Mouse (Mus musculus) heart, postnatal 4 days (tissue): ENCODE data around the gene Gstp1. TPM values are rescaled to one million over a fixed set of nuclear protein-coding genes. Genes with fewer than 3 reads are reported as not detected.
"Not testable (repeated sequence)": the region's sequence is repeated elsewhere in the genome, so short reads cannot be mapped to it uniquely, and the experiment has no call there.

ENCODE experiments used
- DNase-seq: peaks from one replicate; pipeline ENCODE4 v3.0.0; 2021
- total RNA-seq, 2 experiments: library from RNA; stranded (reverse); gene quantifications; 2 replicates each; pipeline ENCODE4 v1.2.3; 2021

Gstp1 gene
- 100 to 1,000 TPM; 219 to 261 TPM for total RNA-seq

DNA sequence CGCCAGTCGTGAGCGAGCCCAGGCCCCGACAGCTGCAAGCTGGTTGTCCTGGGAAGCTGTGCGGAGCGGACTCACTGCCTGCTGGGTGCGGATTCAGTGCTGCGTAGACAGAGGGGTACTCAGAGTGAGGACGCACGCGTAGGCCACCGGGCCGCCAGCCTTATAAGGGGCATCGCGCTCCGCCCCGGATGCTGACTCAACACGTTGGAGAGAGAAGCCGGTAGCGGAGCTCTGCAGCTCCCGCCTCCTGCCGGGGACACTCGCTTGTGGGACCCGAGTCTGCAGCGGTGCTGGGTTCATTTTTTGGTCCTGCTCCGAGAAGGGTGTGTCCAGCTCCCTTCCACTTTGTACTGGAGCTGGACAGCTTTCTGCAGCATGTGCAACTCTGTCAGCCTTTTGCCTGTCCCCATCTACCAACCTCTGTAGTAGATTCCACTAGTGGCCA lies at the start of gene Gstp1:
Gene Gstp1 (minus strand): TSS at position 198 of the 445 bp plus-strand sequence.
- peak; percentile 91 for DNase-seq

DNA sequence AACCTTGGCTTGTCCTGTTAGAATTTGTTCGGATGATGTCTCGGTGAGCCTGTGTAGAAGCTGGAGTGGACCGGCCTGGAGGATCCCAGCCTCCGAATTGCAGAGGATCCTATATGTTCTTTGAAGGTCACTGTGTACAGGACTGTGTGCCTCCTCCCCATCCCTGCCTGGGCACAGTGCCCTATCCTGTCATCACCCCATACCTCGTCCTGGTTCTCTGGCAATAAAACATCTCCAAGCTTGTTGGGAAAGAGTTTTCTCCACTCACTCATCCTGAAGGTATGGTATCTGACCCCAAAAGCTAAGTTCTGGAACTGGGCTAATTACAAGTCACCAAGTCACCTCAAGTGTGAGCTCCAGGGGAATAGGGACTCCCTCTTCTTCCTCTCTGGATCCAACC lies 49.3 kb upstream of the Gstp1 start:
- peak; percentile 66 for DNase-seq

DNA sequence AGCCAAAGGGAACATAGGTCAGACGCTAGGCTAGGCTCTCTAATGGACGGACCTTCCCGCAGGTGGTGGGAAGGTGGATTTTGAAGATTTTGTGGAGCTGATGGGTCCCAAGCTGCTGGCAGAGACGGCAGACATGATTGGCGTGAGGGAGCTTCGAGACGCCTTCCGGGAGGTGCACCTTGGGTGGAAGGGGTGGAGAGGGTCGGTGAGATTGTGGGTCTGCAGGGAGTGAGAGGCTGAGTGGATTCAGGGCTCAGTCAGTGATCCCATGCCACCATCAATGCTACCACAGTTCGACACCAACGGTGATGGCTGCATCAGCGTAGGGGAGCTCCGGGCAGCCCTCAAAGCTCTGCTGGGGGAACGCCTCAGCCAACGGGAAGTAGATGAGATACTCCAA lies 48.4 kb upstream of the Gstp1 start:
- DNase-seq: no peak

DNA sequence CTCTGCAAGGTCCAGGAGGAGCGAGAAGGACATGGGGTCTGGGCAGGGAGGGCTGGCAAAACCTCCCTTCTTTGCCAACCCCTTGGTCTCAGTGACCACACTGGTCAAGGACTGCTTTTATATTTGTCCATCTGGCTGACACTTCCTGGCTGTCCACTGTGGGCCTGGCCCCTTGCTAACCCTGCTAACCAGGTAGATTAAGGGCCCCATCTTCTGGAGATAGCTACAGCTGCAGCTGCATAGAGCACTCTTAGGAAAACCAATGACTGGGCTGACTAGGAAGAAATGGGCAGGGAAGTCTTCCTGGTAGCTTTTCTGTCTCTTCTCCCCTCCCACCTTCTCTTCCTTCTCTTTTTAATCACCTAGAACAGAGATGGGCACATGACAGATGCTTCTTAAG lies 47.2 kb upstream of the Gstp1 start:
- no peak for DNase-seq

DNA sequence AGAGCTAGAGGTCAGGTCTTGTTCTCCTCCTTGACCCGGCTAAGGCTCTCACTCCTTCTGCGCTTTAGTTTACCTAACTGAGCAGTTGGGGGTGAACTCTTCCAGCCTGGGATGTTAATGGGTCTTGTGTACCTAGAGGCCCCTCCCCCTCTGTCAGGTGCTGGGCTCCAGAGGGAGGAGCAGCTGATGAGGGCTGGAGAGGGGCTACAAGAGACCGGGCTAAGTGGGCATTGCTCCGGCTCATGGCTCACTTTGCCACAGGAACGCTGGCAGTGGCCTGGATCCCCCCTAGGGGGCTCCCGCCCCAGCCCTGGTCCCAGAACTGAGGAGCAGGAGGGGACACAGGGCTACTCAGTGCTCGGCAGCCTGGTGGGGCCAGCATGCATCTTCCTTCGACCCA lies 46.0 kb upstream of the Gstp1 start:
- DNase-seq: no peak

DNA sequence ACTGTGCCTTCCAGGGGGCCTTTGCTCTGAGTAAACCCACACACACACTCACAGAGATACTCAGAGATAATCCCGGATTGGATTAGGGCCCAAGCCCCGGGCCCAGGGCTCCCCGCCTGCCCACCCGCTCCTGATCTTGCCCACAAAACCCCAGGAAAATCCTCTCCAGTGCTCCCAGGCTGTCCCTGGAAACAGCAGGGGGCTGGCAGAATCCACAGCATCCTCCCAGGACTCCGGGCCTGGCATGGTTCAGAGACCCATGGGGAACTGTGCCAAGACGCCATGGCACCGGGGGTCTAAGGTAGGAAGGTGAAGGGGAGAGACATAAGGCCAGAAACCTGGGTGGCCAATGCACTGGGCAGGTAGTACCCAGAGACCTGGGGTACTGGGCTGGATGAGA lies 45.5 kb upstream of the Gstp1 start:
- DNase-seq: no peak

DNA sequence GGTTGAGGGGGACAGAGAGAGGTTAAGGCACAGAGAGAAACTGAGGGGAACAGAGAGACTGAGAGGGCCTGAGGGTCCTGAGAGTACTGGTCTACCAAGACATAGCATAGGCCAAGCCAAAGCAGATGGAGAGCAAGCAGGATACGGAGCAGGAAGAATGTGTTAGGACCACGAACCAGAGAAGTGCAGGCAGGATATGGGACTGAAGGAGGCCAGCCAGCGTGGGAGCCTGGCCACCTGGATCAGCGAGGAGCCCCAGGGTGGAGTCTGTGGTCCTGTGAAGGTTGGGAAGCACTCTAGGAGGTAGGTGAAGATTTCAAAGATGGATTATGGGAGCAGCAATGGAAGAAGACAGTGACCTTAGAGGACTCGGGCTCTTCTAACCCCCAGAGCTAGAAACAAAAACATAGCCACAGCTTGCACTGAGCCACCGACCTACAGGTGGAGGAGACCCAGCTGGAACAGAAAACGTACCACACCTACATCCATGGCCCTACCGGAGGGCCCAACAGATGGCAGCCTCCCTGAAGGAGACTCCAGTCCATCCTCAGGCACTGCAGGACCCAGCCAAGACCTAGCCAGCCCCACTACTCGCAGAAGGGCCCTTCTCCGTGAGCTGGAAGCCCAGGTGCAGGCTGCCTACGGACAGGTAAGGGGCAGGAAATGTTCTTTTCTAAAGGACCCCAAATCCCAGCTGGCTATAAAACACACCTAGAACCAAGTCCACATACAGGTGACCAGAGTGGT lies 44.6 kb upstream of the Gstp1 start:
- DNase-seq: no peak

DNA sequence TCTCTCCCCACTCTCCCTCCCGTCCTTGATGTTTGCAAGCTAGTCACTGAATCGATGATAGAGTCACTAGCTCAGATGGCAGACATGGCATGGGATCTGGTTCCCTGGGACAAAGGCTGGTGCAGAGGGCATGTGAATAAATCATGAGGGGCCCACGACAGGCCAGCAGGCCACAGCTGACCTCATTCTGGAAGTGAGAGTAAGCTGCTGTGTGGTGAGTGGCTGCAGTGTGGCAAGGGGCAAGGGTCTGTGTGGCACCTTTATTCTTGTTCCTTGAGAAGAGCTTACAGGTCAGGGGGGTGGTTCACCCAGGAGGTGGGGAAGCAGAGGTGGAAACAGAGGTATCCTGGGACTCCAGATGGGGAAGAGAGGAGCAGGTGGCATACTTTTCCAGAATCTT lies 43.6 kb upstream of the Gstp1 start, which contains the start of gene Cabp2:
Gene Cabp2 (plus strand): TSS at position 185 of the 400 bp plus-strand sequence.
- DNase-seq: no peak

DNA sequence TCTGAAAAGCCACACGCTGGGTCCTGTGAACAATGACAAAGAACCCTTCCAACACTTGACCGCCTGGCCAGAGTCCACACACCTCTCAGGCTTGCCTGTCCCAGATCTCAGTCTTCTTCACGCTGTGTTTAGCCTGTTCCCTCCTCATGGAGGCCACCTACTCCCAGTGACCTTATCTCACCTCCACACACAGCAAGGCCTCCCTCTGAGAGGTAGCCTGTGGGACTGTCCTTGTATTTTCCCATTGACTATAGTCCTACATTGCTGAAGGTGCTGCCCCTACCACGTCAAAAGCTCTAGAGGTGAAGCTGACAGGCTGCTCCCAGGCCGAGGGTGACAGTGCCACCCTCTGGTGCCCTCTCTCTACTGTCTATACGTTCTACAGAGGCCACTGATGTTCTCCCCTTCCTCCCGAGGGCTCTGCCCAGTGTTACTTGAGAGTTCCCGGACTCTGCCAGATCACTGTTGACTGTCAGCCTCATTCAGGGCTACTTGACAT lies 42.8 kb upstream of the Gstp1 start:
- DNase-seq: no peak

DNA sequence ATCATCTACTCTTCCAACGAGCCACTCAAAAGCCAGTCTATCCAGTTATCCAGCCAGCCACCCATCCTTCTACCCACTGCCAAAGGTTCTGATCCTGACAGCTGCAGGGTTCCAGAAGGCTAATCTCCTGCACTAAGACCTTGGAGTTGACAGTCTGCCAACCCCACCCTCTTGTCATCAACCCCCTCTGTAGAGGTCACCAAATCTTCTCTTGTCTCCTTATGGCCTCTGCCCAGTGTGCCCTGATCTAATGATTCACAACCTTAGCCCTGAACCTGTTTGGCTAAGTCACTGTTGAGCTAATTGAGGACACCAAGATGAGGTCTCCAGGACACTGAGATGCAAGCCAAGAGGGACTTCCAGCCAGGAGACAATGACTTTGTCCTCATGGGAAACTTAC lies 41.8 kb upstream of the Gstp1 start:
- no peak for DNase-seq

DNA sequence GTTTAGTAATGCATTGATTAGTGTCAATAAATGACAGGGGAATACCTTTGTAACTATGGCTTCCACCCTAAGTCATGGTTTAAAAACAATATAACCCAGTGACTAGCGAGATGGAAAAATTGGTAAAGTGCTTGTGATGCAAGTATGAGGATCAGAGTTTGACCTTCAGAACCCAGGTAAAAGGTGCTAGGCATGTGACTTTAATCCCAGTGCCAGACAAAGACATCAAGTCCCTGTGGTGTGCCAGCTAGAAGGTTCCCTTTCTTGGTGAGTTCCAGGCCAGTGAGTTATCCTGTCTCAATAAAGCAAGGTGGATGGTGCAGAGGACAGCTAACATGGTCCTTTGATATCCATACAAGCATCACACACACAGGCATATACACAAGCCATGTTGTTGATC lies 37.7 kb upstream of the Gstp1 start:
- no peak for DNase-seq

DNA sequence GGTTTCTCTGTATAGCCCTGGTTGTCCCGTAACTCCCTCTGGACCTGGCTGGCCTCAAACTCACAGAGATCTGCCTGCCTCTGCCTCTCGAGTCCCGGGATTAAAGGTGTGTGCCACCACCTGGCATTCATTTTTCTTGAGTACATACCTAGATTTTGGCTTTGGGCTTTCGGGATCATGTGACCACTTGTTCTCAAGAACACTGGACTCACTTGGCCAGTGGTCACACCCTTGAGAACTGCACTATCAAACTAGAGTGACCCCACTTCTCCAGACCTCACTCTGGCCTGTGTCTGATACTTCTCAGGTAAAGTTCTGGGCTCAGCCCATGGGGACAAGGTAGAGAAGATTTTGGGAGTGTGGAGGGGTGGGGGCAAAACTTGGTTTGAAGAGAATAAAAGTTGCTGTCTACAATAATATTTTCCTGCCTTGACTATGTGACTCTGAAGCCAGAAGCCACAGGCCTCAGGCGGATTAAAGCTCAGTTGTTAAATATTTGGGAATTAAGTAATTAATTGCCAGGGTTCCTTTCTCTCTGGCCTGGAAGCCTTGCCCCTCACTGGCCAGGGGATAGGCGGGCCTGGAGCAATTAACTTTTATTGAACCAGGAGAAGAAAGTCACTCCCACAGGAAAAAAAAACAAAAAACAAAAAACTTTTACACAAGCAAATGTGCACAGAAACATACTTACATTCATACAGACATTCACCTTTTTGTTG lies 35.1 kb upstream of the Gstp1 start:
- no peak for DNase-seq

DNA sequence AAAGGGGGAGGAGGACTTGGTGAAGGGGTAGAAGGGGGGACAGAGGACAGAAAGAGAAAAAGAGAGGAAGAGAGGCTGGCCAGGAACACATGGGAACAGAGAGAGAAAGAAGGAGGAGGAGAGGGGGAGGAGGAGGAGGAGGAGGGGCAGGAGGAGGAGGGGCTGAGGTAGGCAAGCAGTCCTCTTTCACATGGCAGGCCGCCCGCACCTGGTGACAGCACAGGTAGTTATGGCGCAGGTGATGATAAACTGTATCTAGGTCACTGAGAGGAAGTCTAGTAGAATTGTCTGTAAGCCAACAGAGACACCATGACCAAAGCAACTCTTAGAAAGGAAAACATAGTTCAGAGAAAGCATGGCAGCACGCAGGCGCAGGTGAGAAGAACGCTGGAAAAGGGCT lies 33.6 kb upstream of the Gstp1 start:
- DNase-seq: no peak

DNA sequence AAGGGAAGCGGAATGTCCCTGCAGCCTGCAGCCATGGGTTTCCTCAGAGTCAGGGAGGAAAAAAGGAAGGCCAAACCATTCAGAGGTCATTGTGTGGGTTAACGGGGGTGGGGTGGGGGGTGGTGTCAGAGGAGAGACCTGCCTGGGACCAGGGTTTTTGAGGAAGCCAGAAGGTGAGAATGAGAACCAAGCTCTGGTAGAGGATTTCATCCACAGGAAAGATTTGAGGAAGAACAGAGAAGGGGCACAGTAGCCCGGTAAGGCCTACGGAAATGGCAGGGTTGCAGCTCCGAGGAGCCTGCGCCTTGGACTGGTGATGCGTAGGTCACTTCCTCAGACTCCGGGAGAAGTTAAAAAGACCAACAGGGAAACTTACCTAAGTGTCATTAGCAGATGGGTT lies 33.0 kb upstream of the Gstp1 start:
- no peak for DNase-seq

DNA sequence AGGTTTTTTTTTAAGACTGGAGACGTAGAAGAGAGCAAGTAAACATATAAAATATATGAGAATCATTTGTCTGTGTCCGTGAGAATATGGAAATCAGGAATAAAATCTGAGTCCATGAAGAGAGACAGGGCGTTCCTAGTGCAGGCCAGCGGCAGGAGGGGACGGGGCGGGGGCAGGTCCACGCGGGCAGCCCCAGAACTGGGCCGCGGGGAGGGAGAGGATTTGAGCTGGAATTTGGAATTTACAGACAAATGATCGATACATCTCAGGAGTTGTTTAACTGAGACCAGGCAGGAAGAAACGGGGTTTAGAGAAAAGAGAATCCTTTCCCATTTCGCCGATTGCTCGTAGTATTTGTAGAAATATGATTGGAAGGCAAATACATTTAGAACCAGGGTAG lies 32.5 kb upstream of the Gstp1 start:
- no peak for DNase-seq

DNA sequence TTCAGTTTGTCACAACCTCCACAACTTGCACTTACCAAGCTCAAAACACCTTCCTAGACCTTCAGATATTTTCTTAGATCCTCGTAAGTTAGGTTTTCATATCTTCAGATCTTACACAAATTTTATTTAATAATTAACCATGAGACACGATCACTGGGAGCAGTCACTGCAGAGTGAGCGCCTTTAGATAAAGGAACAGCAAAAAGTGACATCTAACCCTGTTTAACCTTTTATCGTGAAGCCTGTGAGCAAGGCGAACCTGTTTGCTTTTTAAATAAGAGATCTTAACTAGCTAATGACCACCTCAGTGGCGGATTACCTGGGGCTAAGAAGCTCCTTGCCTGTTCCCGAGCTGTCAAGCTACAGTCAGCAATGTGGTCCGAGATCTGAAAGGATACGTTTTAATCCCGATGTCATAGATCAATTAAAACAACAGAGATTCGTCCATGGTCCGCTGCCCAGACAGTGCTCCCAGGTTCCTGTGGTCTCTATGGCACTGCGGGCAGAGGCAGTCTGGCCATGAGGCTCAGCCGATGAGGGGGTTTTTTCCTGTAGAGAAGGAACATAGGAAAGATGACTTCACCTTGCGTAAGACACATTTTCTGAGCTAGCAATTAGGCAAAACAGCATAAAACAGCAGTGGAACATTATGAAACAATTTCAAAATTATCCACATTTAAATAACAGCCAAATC lies 31.1 kb upstream of the Gstp1 start:
- DNase-seq: no peak

DNA sequence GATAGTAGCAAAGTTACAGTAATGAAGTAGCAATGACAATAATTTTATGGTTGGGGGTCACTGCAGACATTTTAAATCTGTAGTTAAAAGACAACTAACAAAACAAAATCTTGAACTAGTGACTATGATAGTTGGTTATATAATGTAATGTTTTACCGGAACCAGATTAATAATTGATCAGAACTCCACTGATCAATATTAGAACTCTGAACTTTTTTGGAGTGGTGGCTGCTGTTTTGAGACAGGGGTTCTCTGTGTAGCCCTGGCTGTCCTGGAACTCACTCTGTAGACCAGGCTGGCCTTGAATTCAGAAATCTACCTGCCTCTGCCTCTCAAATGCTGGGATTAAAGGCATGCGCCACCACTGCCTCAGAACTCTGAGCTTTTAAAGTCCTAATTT lies 30.5 kb upstream of the Gstp1 start:
- not testable (repeated sequence) for DNase-seq

DNA sequence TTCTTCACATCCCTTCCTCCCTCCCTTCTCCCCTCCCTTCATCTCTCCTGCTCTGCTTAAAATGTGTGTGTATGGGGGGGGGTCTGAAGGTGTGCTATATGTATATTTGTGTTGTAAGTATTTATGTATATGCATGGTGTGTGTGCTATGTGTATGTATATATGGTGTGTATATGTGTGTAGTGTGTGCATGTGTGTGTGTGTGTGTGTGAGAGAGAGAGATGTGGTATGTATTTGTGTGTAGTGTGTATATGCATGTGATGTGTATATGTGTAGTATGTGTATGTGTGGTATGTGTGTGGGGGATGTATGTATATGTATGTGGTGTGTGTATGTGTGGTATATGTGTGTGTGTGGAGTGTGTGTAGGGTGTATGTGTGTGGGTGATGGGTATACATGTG lies 29.1 kb upstream of the Gstp1 start:
- no peak for DNase-seq

DNA sequence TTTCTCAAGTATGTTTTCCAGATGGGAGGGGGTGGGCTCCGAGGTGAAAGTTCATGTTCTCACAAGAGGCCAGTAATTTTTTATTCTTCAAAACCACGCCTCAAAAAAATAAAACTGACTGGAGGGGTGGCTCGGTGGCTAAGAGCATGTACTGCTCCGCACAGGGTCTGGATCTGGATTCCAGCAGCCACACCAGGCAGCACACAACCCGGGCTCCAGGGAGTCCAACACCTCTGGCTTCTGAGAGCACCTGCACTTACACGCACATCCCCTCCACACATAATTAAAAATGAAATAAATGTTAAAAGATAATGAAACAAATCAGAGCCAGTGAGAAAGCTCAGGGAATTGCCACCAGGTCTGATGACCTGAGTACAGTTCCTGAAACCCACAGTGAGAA lies 28.5 kb upstream of the Gstp1 start:
- no peak for DNase-seq

DNA sequence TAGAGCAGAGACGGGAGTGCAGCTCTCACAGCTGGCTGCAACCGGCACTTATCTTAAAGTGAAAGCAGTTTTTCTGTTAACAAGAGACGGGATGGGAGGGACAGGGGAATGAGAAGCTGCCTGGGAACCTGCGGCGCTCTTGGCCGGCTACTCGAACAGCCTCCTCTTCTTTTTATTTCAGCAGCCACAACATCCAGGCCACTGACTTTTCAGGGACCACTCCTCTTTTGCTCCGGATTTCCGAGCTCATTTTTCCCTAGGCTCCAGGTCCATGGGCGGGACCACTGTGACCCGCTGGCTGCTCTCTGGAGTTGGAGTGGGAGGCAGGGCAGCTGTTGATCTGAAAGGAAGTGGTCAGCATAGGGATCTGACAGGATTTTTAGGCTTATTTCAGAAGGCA lies 26.7 kb upstream of the Gstp1 start:
- not testable (repeated sequence) for DNase-seq

DNA sequence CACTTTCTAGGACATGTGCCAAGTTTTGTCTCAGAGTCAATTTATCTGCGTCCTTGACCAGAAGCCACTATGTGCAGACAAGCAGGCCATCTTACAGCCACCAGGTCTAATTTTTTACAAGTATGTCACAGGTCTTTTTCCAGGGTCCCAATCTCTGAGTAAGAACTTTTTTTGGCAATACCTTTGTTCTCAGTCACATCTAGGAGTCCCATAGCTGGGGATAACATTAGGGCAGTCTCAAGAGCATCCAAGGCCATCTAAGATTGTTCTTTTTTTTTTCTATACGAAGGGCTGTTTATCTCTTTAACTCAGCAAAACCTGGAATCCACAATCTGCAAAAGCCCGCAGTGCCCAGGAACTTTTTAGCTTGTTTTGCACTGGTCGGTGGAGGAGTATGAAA lies 25.6 kb upstream of the Gstp1 start:
- not testable (repeated sequence) for DNase-seq

DNA sequence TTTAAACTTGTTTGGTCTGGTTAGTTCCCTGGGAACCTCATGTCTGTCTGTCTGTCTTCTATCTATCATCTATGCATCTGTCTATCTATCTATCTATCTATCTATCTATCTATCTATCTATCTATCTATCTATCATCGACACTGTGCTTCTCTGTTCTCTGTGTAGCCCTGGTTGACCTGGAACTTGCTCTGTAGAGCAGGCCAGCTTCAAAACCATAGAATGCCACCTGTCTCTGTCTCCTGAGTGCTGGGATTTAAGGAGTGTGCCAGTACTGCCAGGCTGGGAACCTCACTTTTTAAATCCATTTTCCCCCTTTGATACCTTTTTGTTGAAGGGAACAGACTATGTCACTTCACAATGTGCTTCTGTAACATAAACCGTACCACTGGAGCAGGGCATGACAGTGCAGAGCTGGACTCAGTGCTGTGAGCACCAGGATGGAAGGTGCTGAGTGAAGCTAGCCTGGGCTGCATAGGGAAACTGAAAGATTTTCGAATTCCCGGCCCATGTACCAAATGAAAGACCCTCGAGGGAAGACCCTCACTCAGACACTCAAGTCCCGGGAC lies 23.2 kb upstream of the Gstp1 start:
- DNase-seq: no peak
